Comparison of ENCODE assay signal across 8 mouse cellular contexts in genomic region chr7:98084541-98085293, GRCm38 (mm10). TPM values are rescaled to one million over a fixed set of nuclear protein-coding genes. Genes with fewer than 3 reads are reported as not detected.
DNase-seq lines count a peak whose midpoint lies in the region; ATAC-seq and TF ChIP-seq lines count a peak whose summit lies in the region.
"Had no signal": no experiment of that assay in that cellular context is flagged by ENCODE, and none has a peak within 500 bp of the region (broad histone marks: within the 10 kb centered on the region; RNA-seq: fewer than 3 reads in every experiment).

No protein-coding gene starts in this region.

- no peak overlapping the region for H3K9ac ChIP-seq in CH12.LX (ENCODE audit: insufficient read depth, low read depth)
- 0 out of 2 replicates have a peak overlapping the region, but pooled peaks have one; percentile 11 for H3K9ac ChIP-seq in intestine, embryonic 16.5 days (ENCODE audit: low read depth, low read length)

- intact Hi-C loops in left cerebral cortex, postnatal 14 days (cut with DNase I) = no loop called here

- TF ChIP-seq POLR2A in CH12.LX (IDR thresholded peaks at IDR 0.05; ENCODE audit: low read depth, low read length) = no peak
- TF ChIP-seq POLR2A in bone marrow macrophage, adult 2 months (IDR thresholded peaks at IDR 0.05; ENCODE audit: borderline replicate concordance, low read depth, low read length) = no peak

- no peak for TF ChIP-seq RAD21 in CH12.LX (IDR thresholded peaks at IDR 0.05; ENCODE audit: low read depth, low read length)

- H3K36me3 ChIP-seq in CH12.LX (replicated peaks in 1 of 2; ENCODE audit: control insufficient read depth in 1 of 2, insufficient read depth in 1 of 2, low read length in 1 of 2) = peaks cover 2 to 49% of the 10 kb centered on the region in 2 experiments
- H3K36me3 ChIP-seq in intestine, embryonic 16.5 days (ENCODE audit: control insufficient read depth, insufficient read depth, low read length) = no peaks in the 10 kb centered on the region
- H3K36me3 ChIP-seq: embryonic facial prominence, embryonic 15.5 days had no signal

- TF ChIP-seq EP300 in CH12.LX (IDR thresholded peaks at IDR 0.05; ENCODE audit: low read length) = no peak

- H3K4me1 ChIP-seq in CH12.LX (ENCODE audit: control insufficient read depth in 1 of 2, insufficient read depth in 2 of 2) = peaks cover 15 to 43% of the 10 kb centered on the region in 2 experiments
- H3K4me1 ChIP-seq in bone marrow macrophage, adult 2 months (ENCODE audit: control insufficient read depth, insufficient read depth, low read length) = peaks cover 26% of the 10 kb centered on the region
- H3K4me1 ChIP-seq in intestine, embryonic 16.5 days (ENCODE audit: control insufficient read depth, insufficient read depth, low read length) = peaks cover 9% of the 10 kb centered on the region

- 26% methylated on average over 12 of the region's 12 CpGs for WGBS in intestine, embryonic 16.5 days

- no peak for DNase-seq in CH12.LX (ENCODE audit: extremely low read depth)
- peak; percentile 33 to 52 for DNase-seq in lung, adult 18-20 months
- no peak for DNase-seq in urinary bladder, postnatal 4 days (ENCODE audit: low spot score in 2 of 2)
- no peak for DNase-seq in cerebellum, postnatal 36 days
- DNase-seq in left cerebral cortex, postnatal 14 days (ENCODE audit: low spot score in 2 of 2) = no peak

- in situ Hi-C loops in CH12.LX (cut with MboI; ENCODE audit: low pct_ligation_motif_present, low pct_unique_long_range_greater_than_20kb, low sequenced_read_pairs) = no loop called here

- dilution Hi-C loops in CH12.LX (cut with MboI; ENCODE audit: extremely low pct_ligation_motif_present, extremely low pct_unique_long_range_greater_than_20kb, low sequenced_read_pairs) = no loop called here

- no peaks in the 10 kb centered on the region for H3K9me3 ChIP-seq in CH12.LX (replicated peaks; ENCODE audit: low read length)
- no peaks in the 10 kb centered on the region for H3K9me3 ChIP-seq in intestine, embryonic 16.5 days (ENCODE audit: control insufficient read depth, low read length)
- H3K9me3 ChIP-seq: embryonic facial prominence, embryonic 15.5 days had no signal

- H3K4me3 ChIP-seq in CH12.LX (replicated peaks in 1 of 3; ENCODE audit: low read depth in 2 of 3, low read length in 2 of 3, poor library complexity in 1 of 3) = peak overlapping the region; percentile 3 to 54 (median 45)
- H3K4me3 ChIP-seq in bone marrow macrophage, adult 2 months (ENCODE audit: insufficient read depth, low read length) = peak overlapping the region; percentile 74
- H3K4me3 ChIP-seq in intestine, embryonic 16.5 days (ENCODE audit: low read length) = no peak overlapping the region
- H3K4me3 ChIP-seq: embryonic facial prominence, embryonic 15.5 days had no signal

- no peak for TF ChIP-seq CTCF in CH12.LX (conservative IDR thresholded peaks at IDR 0.05 in 1 of 2, IDR thresholded peaks at IDR 0.05 in 1 of 2; ENCODE audit: low read depth in 2 of 2, low read length in 2 of 2)
- no peak for TF ChIP-seq CTCF in bone marrow macrophage, adult 2 months (IDR thresholded peaks at IDR 0.05; ENCODE audit: low read depth, low read length)

- H3K79me2 ChIP-seq in CH12.LX (replicated peaks; ENCODE audit: control insufficient read depth, extremely low read depth, insufficient read depth, poor library complexity, severe bottlenecking) = no peaks in the 10 kb centered on the region

- no peaks in the 10 kb centered on the region for H3K27me3 ChIP-seq in CH12.LX (replicated peaks)
- H3K27me3 ChIP-seq in intestine, embryonic 16.5 days (replicated peaks; ENCODE audit: control insufficient read depth, insufficient read depth, low read length) = no peaks in the 10 kb centered on the region
- H3K27me3 ChIP-seq: embryonic facial prominence, embryonic 15.5 days had no signal

- H3K4me2 ChIP-seq in CH12.LX (ENCODE audit: insufficient read depth, low read depth, poor library complexity, severe bottlenecking) = no peak overlapping the region
- H3K4me2 ChIP-seq in intestine, embryonic 16.5 days (ENCODE audit: low read depth, low read length) = no peak overlapping the region
- H3K4me2 ChIP-seq: embryonic facial prominence, embryonic 15.5 days had no signal

- peak; percentile 15; the same call in 1 of the 2 replicates for ATAC-seq in intestine, embryonic 16.5 days

- no peak overlapping the region for H3K27ac ChIP-seq in CH12.LX (ENCODE audit: insufficient read depth, low read depth)
- H3K27ac ChIP-seq in bone marrow macrophage, adult 2 months (ENCODE audit: insufficient read depth, low read depth, low read length) = peak overlapping the region; percentile 81
- no peak overlapping the region for H3K27ac ChIP-seq in intestine, embryonic 16.5 days (ENCODE audit: low read length)
- H3K27ac ChIP-seq: embryonic facial prominence, embryonic 15.5 days had no signal

TF ChIP-seq in CH12.LX, 34 proteins besides CTCF, POLR2A, EP300 and RAD21:
- no peak for TF ChIP-seq MXI1 (IDR thresholded peaks at IDR 0.05; ENCODE audit: low read depth, low read length)
- no peak for TF ChIP-seq MAZ (IDR thresholded peaks at IDR 0.05; ENCODE audit: low read depth, low read length)
- no peak for TF ChIP-seq E2F4 (IDR thresholded peaks at IDR 0.05; ENCODE audit: insufficient replicate concordance, low read depth, low read length)
- TF ChIP-seq HCFC1 (IDR thresholded peaks at IDR 0.05; ENCODE audit: low read depth, low read length) = no peak
- no peak for TF ChIP-seq ZMIZ1 (IDR thresholded peaks at IDR 0.05; ENCODE audit: low read depth, low read length)
- TF ChIP-seq NELFE (IDR thresholded peaks at IDR 0.05; ENCODE audit: low read depth, low read length) = no peak
- TF ChIP-seq GABPA (IDR thresholded peaks at IDR 0.05; ENCODE audit: insufficient replicate concordance, low read depth, low read length) = no peak
- no peak for TF ChIP-seq TCF12 (IDR thresholded peaks at IDR 0.05; ENCODE audit: low read depth, low read length)
- no peak for TF ChIP-seq SIN3A (IDR thresholded peaks at IDR 0.05; ENCODE audit: low read length)
- TF ChIP-seq ZKSCAN1 (IDR thresholded peaks at IDR 0.05; ENCODE audit: borderline replicate concordance, low read depth, low read length) = no peak
- TF ChIP-seq MAFK (IDR thresholded peaks at IDR 0.05; ENCODE audit: insufficient replicate concordance, low read length) = no peak
- TF ChIP-seq ETS1 (conservative IDR thresholded peaks at IDR 0.05; ENCODE audit: low read depth, low read length) = no peak
- no peak for TF ChIP-seq ELF1 (IDR thresholded peaks at IDR 0.05; ENCODE audit: low read depth, low read length)
- no peak for TF ChIP-seq PAX5 (IDR thresholded peaks at IDR 0.05; ENCODE audit: low read length)
- TF ChIP-seq ZNF384 (IDR thresholded peaks at IDR 0.05; ENCODE audit: low read depth, low read length) = no peak
- no peak for TF ChIP-seq BHLHE40 (IDR thresholded peaks at IDR 0.05; ENCODE audit: low read depth, low read length)
- no peak for TF ChIP-seq USF1 (IDR thresholded peaks at IDR 0.05; ENCODE audit: low read depth, low read length)

RNA-seq across cellular contexts. Expression of gene Myo7a, which starts 34.6 kb away (rescaled TPM):
- 11.3 and 13.2 TPM in 2 replicates for total RNA-seq in CH12.LX (2012; rRNA removed)
- total RNA-seq in CH12.LX (2014; rRNA removed) = 12.9 and 14.0 TPM in 2 replicates
- polyA plus RNA-seq in CH12.LX (2012; ENCODE audit: insufficient read length, low read depth) = 28.0 and 29.7 TPM in 2 replicates
- polyA plus RNA-seq in bone marrow macrophage, adult 2 months (2012; ENCODE audit: insufficient read depth, insufficient read length, missing spikeins) = 19.9 and 26.4 TPM in 2 replicates
- 24.0 and 35.6 TPM in 2 replicates for polyA plus RNA-seq in intestine, embryonic 16.5 days (2015; fragmentation: Nextera tagmentation; extraction: Ambion mirVana)
- total RNA-seq in left cerebral cortex, postnatal 14 days (2021) = 10 to 100 TPM; 12.4 to 13.7 TPM

Comparison
In these comparisons a context has a peak if more than half of its experiments do, and no peak if none do; other contexts are left out.
1. DNase-seq: peak in lung, adult 18-20 months (2 of 2); none in CH12.LX (single experiment), urinary bladder, postnatal 4 days (0 of 2), cerebellum, postnatal 36 days (0 of 2) and left cerebral cortex, postnatal 14 days (0 of 2).